Mouse (Mus musculus) stomach, postnatal 0 days (tissue): ENCODE data around the gene Uba52.

Experiments
- CTCF ChIP-seq: IDR thresholded peaks from 2 replicates; pipeline ENCODE4 v1.5.1; 2016; ENCODE audit warnings: antibody characterized with exemption, low read depth, mild to moderate bottlenecking, moderate library complexity
- EP300 ChIP-seq: optimal IDR thresholded peaks from 2 replicates; pipeline ENCODE3; 2016; ENCODE audit warnings: antibody characterized with exemption

DNA sequence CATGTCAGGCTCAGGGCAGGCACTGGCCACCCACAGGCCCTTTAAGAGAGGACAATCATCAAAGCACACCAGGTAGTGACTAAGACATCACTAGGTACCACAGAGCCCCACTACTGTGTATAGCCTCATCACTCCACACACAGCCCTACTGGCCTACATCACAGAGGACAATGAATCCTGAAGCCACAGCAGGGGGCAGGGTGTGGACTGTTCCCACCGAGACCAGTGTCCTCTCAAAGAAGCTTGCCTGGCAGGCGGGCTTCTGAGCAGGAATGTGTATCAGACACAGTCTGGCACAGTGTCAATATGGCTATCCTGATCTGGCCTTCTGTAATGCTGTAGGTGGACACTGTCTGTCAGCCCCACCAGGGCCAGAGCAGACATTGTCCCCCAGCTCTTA lies 40.7 kb downstream of the Uba52 start:
- TF ChIP-seq CTCF (no peak), EP300 (no peak)
